Mouse (Mus musculus) E14TG2a.4 (cell line): ENCODE measurements around the gene Nemp1.

ENCODE experiments used
- H3K27me3 ChIP-seq: 2 replicates; pipeline ENCODE4 v1.6.1; 2014; ENCODE audit warnings: low read length, control low read depth; ENCODE audit not compliant: insufficient read depth
- H3K36me3 ChIP-seq: 2 replicates; pipeline ENCODE4 v1.6.1; 2014; ENCODE audit warnings: low read length, control low read depth; ENCODE audit not compliant: insufficient read depth
- H3K4me1 ChIP-seq: replicated peaks from 2 replicates; pipeline ENCODE4 v1.6.1; 2014; ENCODE audit warnings: low read depth, low read length, control low read depth
- H3K4me3 ChIP-seq: replicated peaks from 2 replicates; pipeline ENCODE4 v1.5.1; 2014; ENCODE audit warnings: mild to moderate bottlenecking, low read length
- H3K9me3 ChIP-seq: 2 replicates; pipeline ENCODE4 v1.6.1; 2014; ENCODE audit warnings: low read length, control low read depth
- CTCF ChIP-seq: conservative IDR thresholded peaks from 2 replicates; pipeline ENCODE4 v1.5.1; 2014; ENCODE audit warnings: low read length
- NANOG ChIP-seq: IDR thresholded peaks from 2 replicates; pipeline ENCODE4 v1.6.1; 2014; ENCODE audit warnings: borderline replicate concordance, low read length, mixed read lengths
- POU5F1 ChIP-seq: IDR thresholded peaks from 2 replicates; pipeline ENCODE4 v1.6.1; 2014; ENCODE audit warnings: low read length, borderline replicate concordance

Nemp1 gene

GRCm38 (mm10) chr10:127674794-127675522 lies 8.3 kb downstream of the Nemp1 start:
- Histone ChIP-seq H3K27me3 (no peaks in the 10 kb centered on the region), H3K36me3 (peaks cover 15% of the 10 kb centered on the region), H3K4me1 (peaks cover 40% of the 10 kb centered on the region), H3K4me3 (no peak overlapping the region), H3K9me3 (peaks cover 19% of the 10 kb centered on the region)
- TF ChIP-seq CTCF (peak; percentile 100), POU5F1 (no peak)

GRCm38 (mm10) chr10:127675859-127676398 lies 9.2 kb downstream of the Nemp1 start:
- TF ChIP-seq NANOG (no peak), CTCF (no peak), POU5F1 (no peak)
- Histone ChIP-seq H3K9me3 (peaks cover 19% of the 10 kb centered on the region), H3K36me3 (peaks cover 19% of the 10 kb centered on the region), H3K27me3 (no peaks in the 10 kb centered on the region), H3K4me3 (peak overlapping the region; percentile 76), H3K4me1 (peaks cover 31% of the 10 kb centered on the region)

- H3K9me3 ChIP-seq, result peaks cover 19% of the 10 kb centered on the region
- peaks cover 34% of the 10 kb centered on the region for H3K4me1 ChIP-seq
- H3K36me3 ChIP-seq, result peaks cover 23% of the 10 kb centered on the region
- TF ChIP-seq NANOG (no peak), POU5F1 (no peak), CTCF (no peak)
- H3K4me3 ChIP-seq, result peak overlapping the region; percentile 92
- H3K27me3 ChIP-seq, result no peaks in the 10 kb centered on the region
Measured at GRCm38 (mm10) chr10:127676691-127677548, 10.2 kb downstream of the Nemp1 start.

GRCm38 (mm10) chr10:127677591-127678336 lies 11.1 kb downstream of the Nemp1 start:
- Histone ChIP-seq H3K27me3 (no peaks in the 10 kb centered on the region), H3K4me1 (peaks cover 34% of the 10 kb centered on the region), H3K36me3 (peaks cover 27% of the 10 kb centered on the region), H3K9me3 (peaks cover 19% of the 10 kb centered on the region), H3K4me3 (peak overlapping the region; percentile 92)
- TF ChIP-seq POU5F1 (no peak), NANOG (no peak), CTCF (peak; percentile 49)

GRCm38 (mm10) chr10:127679208-127679607 lies 12.5 kb downstream of the Nemp1 start:
- TF ChIP-seq CTCF (no peak), POU5F1 (no peak), NANOG (no peak)
- H3K4me1 ChIP-seq, result peaks cover 36% of the 10 kb centered on the region
- H3K9me3 ChIP-seq, result peaks cover 8% of the 10 kb centered on the region
- H3K27me3 ChIP-seq, result no peaks in the 10 kb centered on the region
- H3K4me3 ChIP-seq, result no peak overlapping the region
- H3K36me3 ChIP-seq, result peaks cover 27% of the 10 kb centered on the region

GRCm38 (mm10) chr10:127679881-127680280 lies 13.2 kb downstream of the Nemp1 start:
- Histone ChIP-seq H3K4me3 (no peak overlapping the region), H3K9me3 (peaks cover 2% of the 10 kb centered on the region; the same call in 1 of the 2 replicates), H3K27me3 (no peaks in the 10 kb centered on the region), H3K36me3 (peaks cover 27% of the 10 kb centered on the region), H3K4me1 (peaks cover 36% of the 10 kb centered on the region)
- no peak for TF ChIP-seq CTCF
- TF ChIP-seq POU5F1, result no peak
- no peak for TF ChIP-seq NANOG

- no peak overlapping the region for H3K4me3 ChIP-seq
- TF ChIP-seq CTCF (no peak), POU5F1 (no peak), NANOG (no peak)
- H3K9me3 ChIP-seq, result no peaks in the 10 kb centered on the region
- no peaks in the 10 kb centered on the region for H3K27me3 ChIP-seq
- peaks cover 27% of the 10 kb centered on the region for H3K36me3 ChIP-seq
- peaks cover 26% of the 10 kb centered on the region for H3K4me1 ChIP-seq
Measured at GRCm38 (mm10) chr10:127682886-127683285, 16.2 kb downstream of the Nemp1 start.

GRCm38 (mm10) chr10:127691053-127691452 lies 24.4 kb downstream of the Nemp1 start:
- H3K36me3 ChIP-seq, result peaks cover 69% of the 10 kb centered on the region

More at GRCm38 (mm10) chr10:127691053-127691452, 24.4 kb downstream of the Nemp1 start:
- TF ChIP-seq CTCF (peak; percentile 70), NANOG (no peak), POU5F1 (no peak)
- Histone ChIP-seq H3K27me3 (no peaks in the 10 kb centered on the region), H3K4me1 (0 out of 2 replicates have a peak, but pooled peaks cover under 1% of the 10 kb centered on the region), H3K9me3 (no peaks in the 10 kb centered on the region), H3K4me3 (no peak overlapping the region)
